Mouse (Mus musculus): ENCODE results near the gene Olfr700. TPM values are rescaled to one million over a fixed set of nuclear protein-coding genes. Genes with fewer than 3 reads are reported as not detected.
A peak's percentile ranks its signal among the peaks of the same experiment; 100 is the strongest.
"Not testable (repeated sequence)": the region's sequence is repeated elsewhere in the genome, so short reads cannot be mapped to it uniquely, and the experiment has no call there.

Olfr700 gene
- total and polyA plus RNA-seq, 3 experiments = not detected

DNA sequence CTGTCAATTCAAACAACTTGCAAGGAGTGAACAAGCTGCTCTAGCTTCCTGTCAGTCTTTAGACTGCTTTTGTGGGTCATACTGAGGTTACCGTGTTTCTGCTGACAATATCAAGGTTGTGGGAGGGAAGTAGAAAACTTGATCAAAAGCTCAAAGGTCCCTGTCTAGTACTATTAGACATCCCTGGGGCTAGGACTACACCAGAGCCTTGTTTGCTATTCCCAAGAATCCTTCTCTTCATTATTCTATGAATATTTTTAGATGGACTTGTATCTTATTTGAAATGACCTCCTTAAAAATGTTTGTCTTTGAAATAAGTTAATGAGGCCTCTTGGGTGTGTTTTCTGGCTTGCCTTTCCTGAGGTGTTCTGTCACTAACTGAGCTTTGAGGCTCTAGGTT lies 15.5 kb downstream of the Olfr700 start, which contains the start of gene Olfr699:
Olfr699 (minus strand) TSS at position 101 of the 400 bp plus-strand sequence.
- intact Hi-C loops (cut with DNase I) = no loop called here
- WGBS = 50% methylated on average over 1 of the region's 1 CpGs
- no peaks in the 10 kb centered on the region for H3K4me1 ChIP-seq (ENCODE audit: control insufficient read depth, insufficient read depth, low read length)

GRCm38 (mm10) chr7:106788330-106788729 lies 20.3 kb downstream of the Olfr700 start:
- DNase-seq = no peak
- Histone ChIP-seq H3K4me1 (ENCODE audit: control insufficient read depth, insufficient read depth, low read length) (no peaks in the 10 kb centered on the region), H3K4me3 (no peak overlapping the region), H3K27ac (no peak overlapping the region), H3K27me3 (ENCODE audit: control insufficient read depth, insufficient read depth, low read length) (no peaks in the 10 kb centered on the region), H3K9ac (ENCODE audit: low read depth, low read length) (no peak overlapping the region), H3K79me2 (replicated peaks; ENCODE audit: control insufficient read depth, insufficient read depth, low read length) (no peaks in the 10 kb centered on the region), H3K36me3 (ENCODE audit: control insufficient read depth, insufficient read depth, low read length) (no peaks in the 10 kb centered on the region)
- intact Hi-C loops (cut with DNase I) = no loop called here
- TF ChIP-seq EP300 (IDR thresholded peaks at IDR 0.05; ENCODE audit: insufficient read depth, low read depth, low read length) (no peak), POLR2A (IDR thresholded peaks at IDR 0.05; ENCODE audit: insufficient read depth, low read depth, low read length) (no peak), CTCF (IDR thresholded peaks at IDR 0.05) (peak; percentile 35)

More for the DNA sequence above, 15.5 kb downstream of the Olfr700 start, which contains the start of gene Olfr699:
- H3K79me2 ChIP-seq (replicated peaks; ENCODE audit: control insufficient read depth, insufficient read depth, low read length) = no peaks in the 10 kb centered on the region
- no peaks in the 10 kb centered on the region for H3K36me3 ChIP-seq (ENCODE audit: control insufficient read depth, insufficient read depth, low read length)
- no peak for TF ChIP-seq POLR2A (IDR thresholded peaks at IDR 0.05; ENCODE audit: insufficient read depth, low read depth, low read length)
- no peak for TF ChIP-seq EP300 (IDR thresholded peaks at IDR 0.05; ENCODE audit: insufficient read depth, low read depth, low read length)
- no peak for TF ChIP-seq CTCF (IDR thresholded peaks at IDR 0.05)
- no peak for DNase-seq
- no peaks in the 10 kb centered on the region for H3K27me3 ChIP-seq (ENCODE audit: control insufficient read depth, insufficient read depth, low read length)
- H3K9ac ChIP-seq (ENCODE audit: low read depth, low read length) = no peak within 1 kb of the TSS
- H3K27ac ChIP-seq = no peak within 1 kb of the TSS
- H3K4me3 ChIP-seq = no peak within 1 kb of the TSS

DNA sequence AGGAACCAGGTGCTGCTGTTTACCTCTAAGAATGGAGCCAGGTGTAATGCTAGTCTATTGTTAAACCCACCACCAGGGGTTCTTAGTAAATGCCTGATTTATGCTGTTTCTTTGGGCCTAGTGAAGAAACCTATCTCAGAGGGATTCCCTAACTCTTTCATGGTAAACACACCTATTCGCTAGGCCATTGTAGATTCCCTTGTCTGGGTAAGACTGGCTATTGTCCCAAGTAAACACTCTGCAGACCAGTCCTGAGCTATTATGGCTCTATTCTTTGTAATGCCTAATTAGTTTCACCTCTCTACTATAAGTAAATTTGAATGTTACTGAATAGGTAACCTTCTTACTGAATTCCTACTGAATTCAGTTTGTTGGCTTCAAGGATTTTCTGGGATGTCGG lies 47.6 kb downstream of the Olfr700 start:
- DNase-seq; H3K36me3 ChIP-seq (ENCODE audit: control insufficient read depth, insufficient read depth, low read length); H3K9ac ChIP-seq (ENCODE audit: low read depth, low read length); H3K79me2 ChIP-seq (replicated peaks; ENCODE audit: control insufficient read depth, insufficient read depth, low read length); H3K27me3 ChIP-seq (ENCODE audit: control insufficient read depth, insufficient read depth, low read length); H3K27ac ChIP-seq; H3K4me1 ChIP-seq (ENCODE audit: control insufficient read depth, insufficient read depth, low read length); H3K4me3 ChIP-seq; intact Hi-C loops (cut with DNase I): not testable (repeated sequence)
- 89% methylated on average over 2 of the region's 2 CpGs for WGBS

GRCm38 (mm10) chr7:106758800-106759199 lies 49.8 kb downstream of the Olfr700 start:
- no peak for TF ChIP-seq CTCF (IDR thresholded peaks at IDR 0.05)
- no peak for TF ChIP-seq EP300 (IDR thresholded peaks at IDR 0.05; ENCODE audit: insufficient read depth, low read depth, low read length)
- no peak for TF ChIP-seq POLR2A (IDR thresholded peaks at IDR 0.05; ENCODE audit: insufficient read depth, low read depth, low read length)

More at GRCm38 (mm10) chr7:106758800-106759199, 49.8 kb downstream of the Olfr700 start:
- Histone ChIP-seq H3K79me2 (replicated peaks; ENCODE audit: control insufficient read depth, insufficient read depth, low read length) (no peaks in the 10 kb centered on the region), H3K4me3 (no peak overlapping the region), H3K27ac (no peak overlapping the region), H3K36me3 (ENCODE audit: control insufficient read depth, insufficient read depth, low read length) (no peaks in the 10 kb centered on the region), H3K9ac (ENCODE audit: low read depth, low read length) (no peak overlapping the region), H3K4me1 (ENCODE audit: control insufficient read depth, insufficient read depth, low read length) (no peaks in the 10 kb centered on the region), H3K27me3 (ENCODE audit: control insufficient read depth, insufficient read depth, low read length) (no peaks in the 10 kb centered on the region)
- intact Hi-C loops (cut with DNase I) = no loop called here
- 75% methylated on average over 2 of the region's 2 CpGs for WGBS
- no peak for DNase-seq

Other genes starting within 250 kb of the Olfr700 start
- gene Olfr693, start 128.2 kb downstream of the Olfr700 start, total RNA-seq (2021) = not detected
- not detected in 2 replicates for gene Olfr693, start 128.2 kb downstream of the Olfr700 start, polyA plus RNA-seq (2012; rRNA removed)
- not detected for gene Olfr694, start 117.0 kb downstream of the Olfr700 start, total RNA-seq (2021)
- not detected in 2 replicates for gene Olfr694, start 117.0 kb downstream of the Olfr700 start, polyA plus RNA-seq (2012; rRNA removed)
- not detected for gene Olfr695, start 92.4 kb downstream of the Olfr700 start, total RNA-seq (2021)
- not detected in 2 replicates for gene Olfr695, start 92.4 kb downstream of the Olfr700 start, polyA plus RNA-seq (2012; rRNA removed)
- gene Olfr697, start 66.4 kb downstream of the Olfr700 start, total RNA-seq (2021) = not detected
- gene Olfr697, start 66.4 kb downstream of the Olfr700 start, polyA plus RNA-seq (2012; rRNA removed) = not detected in 2 replicates
- gene Olfr698, start 53.4 kb downstream of the Olfr700 start, total RNA-seq (2021) = not detected
- not detected in 2 replicates for gene Olfr698, start 53.4 kb downstream of the Olfr700 start, polyA plus RNA-seq (2012; rRNA removed)
- gene Olfr699, start 15.6 kb downstream of the Olfr700 start, total RNA-seq (2021) = not detected
- not detected in 2 replicates for gene Olfr699, start 15.6 kb downstream of the Olfr700 start, polyA plus RNA-seq (2012; rRNA removed)
- not detected for gene Olfr701, start 5.3 kb upstream of the Olfr700 start, total RNA-seq (2021)
- not detected in 2 replicates for gene Olfr701, start 5.3 kb upstream of the Olfr700 start, polyA plus RNA-seq (2012; rRNA removed)
- gene Olfr702, start 25.1 kb upstream of the Olfr700 start, total RNA-seq (2021) = not detected
- gene Olfr702, start 25.1 kb upstream of the Olfr700 start, polyA plus RNA-seq (2012; rRNA removed) = not detected in 2 replicates
- not detected for gene Olfr703, start 34.5 kb upstream of the Olfr700 start, total RNA-seq (2021)
- not detected in 2 replicates for gene Olfr703, start 34.5 kb upstream of the Olfr700 start, polyA plus RNA-seq (2012; rRNA removed)
- gene Olfr704, start 54.4 kb upstream of the Olfr700 start, total RNA-seq (2021) = not detected
- not detected in 2 replicates for gene Olfr704, start 54.4 kb upstream of the Olfr700 start, polyA plus RNA-seq (2012; rRNA removed)
- gene Olfr705, start 68.1 kb upstream of the Olfr700 start, total RNA-seq (2021) = not detected
- not detected in 2 replicates for gene Olfr705, start 68.1 kb upstream of the Olfr700 start, polyA plus RNA-seq (2012; rRNA removed)
- gene Olfr706, start 79.3 kb upstream of the Olfr700 start, total RNA-seq (2021) = not detected
- not detected in 2 replicates for gene Olfr706, start 79.3 kb upstream of the Olfr700 start, polyA plus RNA-seq (2012; rRNA removed)
- gene Olfr707, start 92.4 kb upstream of the Olfr700 start, total RNA-seq (2021) = not detected
- not detected in 2 replicates for gene Olfr707, start 92.4 kb upstream of the Olfr700 start, polyA plus RNA-seq (2012; rRNA removed)
- gene Olfr1532-ps1, start 99.2 kb upstream of the Olfr700 start, total RNA-seq (2021) = not detected
- not detected in 2 replicates for gene Olfr1532-ps1, start 99.2 kb upstream of the Olfr700 start, polyA plus RNA-seq (2012; rRNA removed)
- not detected for gene Olfr709-ps1, start 123.4 kb upstream of the Olfr700 start, total RNA-seq (2021)
- gene Olfr709-ps1, start 123.4 kb upstream of the Olfr700 start, polyA plus RNA-seq (2012; rRNA removed) = not detected in 2 replicates
- not detected for gene Olfr710, start 139.5 kb upstream of the Olfr700 start, total RNA-seq (2021)
- gene Olfr710, start 139.5 kb upstream of the Olfr700 start, polyA plus RNA-seq (2012; rRNA removed) = not detected in 2 replicates
- not detected for gene Olfr6, start 155.1 kb upstream of the Olfr700 start, total RNA-seq (2021)
- not detected in 2 replicates for gene Olfr6, start 155.1 kb upstream of the Olfr700 start, polyA plus RNA-seq (2012; rRNA removed)
- gene Olfr711, start 166.6 kb upstream of the Olfr700 start, total RNA-seq (2021) = not detected
- not detected in 2 replicates for gene Olfr711, start 166.6 kb upstream of the Olfr700 start, polyA plus RNA-seq (2012; rRNA removed)
- gene Olfr2, start 197.2 kb upstream of the Olfr700 start, total RNA-seq (2021) = not detected
- gene Olfr2, start 197.2 kb upstream of the Olfr700 start, polyA plus RNA-seq (2012; rRNA removed) = not detected in 2 replicates
- gene Olfr713, start 222.3 kb upstream of the Olfr700 start, total RNA-seq (2021) = not detected
- gene Olfr713, start 222.3 kb upstream of the Olfr700 start, polyA plus RNA-seq (2012; rRNA removed) = not detected in 2 replicates